Mouse (Mus musculus): ENCODE measurements around the gene Hcn3.

The Hcn3 gene

DNA sequence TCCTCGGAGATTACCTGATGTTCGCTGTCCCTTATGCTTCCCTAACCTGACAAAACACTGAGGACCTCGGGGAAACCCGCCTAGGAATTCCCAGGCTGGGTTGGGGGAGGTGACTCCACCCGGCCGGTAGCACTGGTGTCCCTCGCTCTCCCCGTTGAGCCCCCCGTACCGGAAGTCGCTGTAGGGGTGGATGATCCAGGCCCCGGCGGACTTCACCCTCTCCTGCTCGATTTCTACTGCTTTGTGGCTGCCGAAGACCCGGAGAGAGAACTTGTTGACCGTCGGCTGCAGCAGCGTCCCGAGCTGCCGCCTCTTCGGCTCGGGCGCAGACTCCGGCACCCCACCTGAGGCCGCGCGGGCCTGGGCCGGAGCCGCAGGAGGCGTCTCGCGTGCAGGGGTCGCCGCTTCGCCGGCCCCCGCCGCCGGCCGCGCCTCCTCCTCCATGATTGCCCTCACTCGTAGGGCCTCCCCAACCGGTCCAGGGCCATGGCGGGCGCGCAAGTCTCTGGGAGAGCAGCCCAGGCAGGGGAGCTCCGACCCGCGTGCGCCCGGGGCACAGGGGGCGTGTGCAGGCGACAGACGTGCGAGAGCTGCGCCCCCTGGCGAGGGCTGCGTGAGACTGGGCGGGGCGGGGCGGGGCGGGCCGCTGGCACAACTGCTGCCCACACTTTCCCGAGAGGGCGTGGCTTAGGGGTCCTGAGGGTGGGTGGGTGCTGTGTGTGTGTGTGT, at the start of gene Hcn3:
Gene Hcn3 (minus strand): TSS at position 581 of the 729 bp plus-strand sequence.
- peak; percentile 94 for DNase-seq (ENCODE audit: low read depth, low spot score)

DNA sequence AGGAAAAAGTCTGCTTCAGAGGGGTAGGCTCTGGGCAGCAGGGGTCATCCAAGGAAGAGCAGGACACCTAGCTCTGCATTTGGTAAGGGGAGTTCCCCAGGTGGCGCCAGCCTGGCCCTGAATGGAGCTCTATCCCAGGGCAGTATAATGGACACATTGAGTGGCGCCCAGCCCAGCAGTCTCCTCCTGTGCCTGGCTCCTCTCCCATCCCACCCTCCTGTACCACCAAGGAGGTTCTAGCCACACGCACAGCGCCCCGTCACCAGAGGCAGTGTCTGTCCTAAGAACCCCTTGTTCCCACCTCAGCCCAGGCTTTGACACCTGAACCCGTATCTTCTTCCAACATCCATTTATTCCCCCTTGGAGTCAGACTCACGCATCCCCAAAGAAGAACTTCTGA, 49.7 kb upstream of the Hcn3 start:
- DNase-seq (ENCODE audit: low read depth, low spot score), result no peak

DNA sequence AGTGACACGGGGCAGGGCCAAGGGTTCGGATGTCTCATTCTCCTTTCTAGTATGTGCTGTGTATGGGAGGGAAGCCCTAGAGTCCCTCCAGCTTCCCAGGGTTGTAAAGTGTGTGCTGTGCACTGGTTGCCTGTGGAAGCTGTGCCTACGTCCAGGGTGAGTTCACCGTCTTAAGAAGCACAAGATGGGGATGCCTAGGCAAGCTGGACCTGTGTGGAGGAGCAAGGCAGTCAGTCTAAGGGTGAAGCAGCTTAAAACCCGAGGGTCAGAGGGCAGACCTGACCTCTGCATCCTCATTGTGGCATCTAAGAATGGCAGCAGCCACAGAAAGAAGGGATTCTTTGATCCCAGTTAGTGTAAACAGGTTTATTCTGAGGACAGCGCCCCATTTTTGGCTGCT, 48.7 kb upstream of the Hcn3 start:
- DNase-seq (ENCODE audit: low read depth, low spot score), result no peak

- no peak for DNase-seq (ENCODE audit: low read depth, low spot score)
Observed at GRCm38 (mm10) chr3:89208075-89208657, 48.2 kb upstream of the Hcn3 start.

DNA sequence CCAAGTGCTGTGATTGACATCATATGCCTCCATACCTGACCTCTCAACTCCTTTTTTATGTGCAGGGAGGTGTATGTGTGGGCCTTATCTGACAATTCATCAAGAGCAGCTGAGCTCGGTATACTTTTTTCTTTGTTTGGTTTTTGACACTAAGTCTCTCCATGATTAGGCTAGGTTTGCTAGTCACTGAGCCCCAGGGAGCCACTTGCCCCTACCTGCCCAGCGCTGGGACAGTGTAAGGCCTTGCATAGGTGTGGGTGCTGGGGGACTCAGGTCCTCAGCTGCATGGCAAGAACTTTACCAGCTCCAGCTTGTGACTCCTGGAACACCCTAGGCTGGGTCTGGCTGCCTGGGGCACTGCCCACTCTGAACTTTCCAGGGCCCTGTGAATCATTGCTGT, 46.7 kb upstream of the Hcn3 start:
- no peak for DNase-seq (ENCODE audit: low read depth, low spot score)

GRCm38 (mm10) chr3:89206079-89206478, 46.1 kb upstream of the Hcn3 start:
- no peak for DNase-seq (ENCODE audit: low read depth, low spot score)

GRCm38 (mm10) chr3:89203142-89203514, 43.1 kb upstream of the Hcn3 start:
- DNase-seq (ENCODE audit: low read depth, low spot score), result no peak

- peak; percentile 90 for DNase-seq (ENCODE audit: low read depth, low spot score)
Observed at GRCm38 (mm10) chr3:89202253-89203141, 42.5 kb upstream of the Hcn3 start, which contains the start of gene Gba. Gba (plus strand) TSS chr3:89202928.

DNA sequence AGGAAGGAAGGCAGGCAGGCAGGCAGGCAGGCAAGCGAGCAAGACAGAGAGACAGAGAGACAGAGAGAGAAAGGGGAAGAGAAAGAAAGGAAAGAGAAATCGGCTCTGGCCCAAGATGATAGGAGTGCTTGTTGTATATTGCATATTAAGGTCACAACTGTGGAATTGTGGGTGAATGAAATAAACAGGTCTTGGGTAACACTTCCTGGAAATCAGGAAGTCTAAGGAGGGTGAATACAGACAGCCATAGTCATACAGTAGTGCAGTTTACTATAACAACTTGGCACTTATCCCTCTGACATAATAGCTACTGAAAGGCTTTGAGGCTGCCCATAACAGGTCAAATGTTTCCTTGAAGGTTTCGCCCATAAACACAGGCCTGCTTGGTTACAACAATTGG, 39.8 kb upstream of the Hcn3 start:
- DNase-seq (ENCODE audit: low read depth, low spot score), result no peak

- peak; percentile 93 for DNase-seq (ENCODE audit: low read depth, low spot score)
Observed at GRCm38 (mm10) chr3:89195979-89196877, 36.2 kb upstream of the Hcn3 start.

GRCm38 (mm10) chr3:89193853-89194252, 33.9 kb upstream of the Hcn3 start:
- peak; percentile 72 for DNase-seq (ENCODE audit: low read depth, low spot score)

GRCm38 (mm10) chr3:89193351-89193750, 33.4 kb upstream of the Hcn3 start:
- DNase-seq (ENCODE audit: low read depth, low spot score), result no peak

GRCm38 (mm10) chr3:89190436-89190835, 30.4 kb upstream of the Hcn3 start:
- peak; percentile 81 for DNase-seq (ENCODE audit: low read depth, low spot score)

GRCm38 (mm10) chr3:89188478-89188875, 28.5 kb upstream of the Hcn3 start:
- peak; percentile 73 for DNase-seq (ENCODE audit: low read depth, low spot score)

DNA sequence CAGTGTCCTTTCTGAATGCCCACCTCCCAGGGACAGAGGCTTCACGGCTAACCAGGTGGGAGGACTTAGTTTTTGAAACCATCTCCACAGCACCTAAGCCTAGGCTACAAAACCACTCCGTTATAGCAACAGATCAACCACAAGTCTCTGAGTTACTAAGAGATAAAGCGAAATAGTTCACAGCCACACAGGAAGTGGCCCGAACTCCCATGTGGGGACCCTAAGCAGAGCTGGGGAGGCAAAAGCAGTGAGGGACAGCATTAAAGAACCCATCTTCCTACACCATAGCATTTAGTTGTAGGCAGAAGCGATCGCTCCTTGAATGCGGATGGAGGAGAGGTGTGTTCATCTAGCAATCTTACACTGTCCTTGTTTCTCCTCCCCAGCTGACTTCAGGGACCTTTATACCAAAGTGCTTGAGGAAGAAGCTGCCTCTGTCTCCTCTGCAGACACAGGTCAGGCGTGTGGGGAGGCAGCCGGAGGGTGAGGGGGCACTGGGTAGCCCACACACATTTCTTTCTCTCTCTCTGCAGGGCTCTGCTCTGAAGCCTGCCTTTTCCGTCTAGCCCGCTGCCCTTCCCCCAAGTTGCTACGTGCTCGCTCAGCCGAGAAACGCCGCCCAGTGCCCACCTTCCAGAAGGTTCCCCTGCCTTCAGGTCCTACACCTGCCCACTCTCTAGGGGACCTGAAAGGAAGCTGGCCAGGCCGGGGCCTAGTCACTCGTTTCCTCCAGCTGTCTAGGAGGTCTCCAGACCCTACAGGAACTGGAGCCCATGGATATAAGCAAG, 27.9 kb upstream of the Hcn3 start:
- DNase-seq (ENCODE audit: low read depth, low spot score), result peak; percentile 76

GRCm38 (mm10) chr3:89187197-89187596, 27.2 kb upstream of the Hcn3 start:
- peak; percentile 33 for DNase-seq (ENCODE audit: low read depth, low spot score)

- DNase-seq (ENCODE audit: low read depth, low spot score), result no peak
Observed at GRCm38 (mm10) chr3:89183959-89184315, 23.9 kb upstream of the Hcn3 start.

DNA sequence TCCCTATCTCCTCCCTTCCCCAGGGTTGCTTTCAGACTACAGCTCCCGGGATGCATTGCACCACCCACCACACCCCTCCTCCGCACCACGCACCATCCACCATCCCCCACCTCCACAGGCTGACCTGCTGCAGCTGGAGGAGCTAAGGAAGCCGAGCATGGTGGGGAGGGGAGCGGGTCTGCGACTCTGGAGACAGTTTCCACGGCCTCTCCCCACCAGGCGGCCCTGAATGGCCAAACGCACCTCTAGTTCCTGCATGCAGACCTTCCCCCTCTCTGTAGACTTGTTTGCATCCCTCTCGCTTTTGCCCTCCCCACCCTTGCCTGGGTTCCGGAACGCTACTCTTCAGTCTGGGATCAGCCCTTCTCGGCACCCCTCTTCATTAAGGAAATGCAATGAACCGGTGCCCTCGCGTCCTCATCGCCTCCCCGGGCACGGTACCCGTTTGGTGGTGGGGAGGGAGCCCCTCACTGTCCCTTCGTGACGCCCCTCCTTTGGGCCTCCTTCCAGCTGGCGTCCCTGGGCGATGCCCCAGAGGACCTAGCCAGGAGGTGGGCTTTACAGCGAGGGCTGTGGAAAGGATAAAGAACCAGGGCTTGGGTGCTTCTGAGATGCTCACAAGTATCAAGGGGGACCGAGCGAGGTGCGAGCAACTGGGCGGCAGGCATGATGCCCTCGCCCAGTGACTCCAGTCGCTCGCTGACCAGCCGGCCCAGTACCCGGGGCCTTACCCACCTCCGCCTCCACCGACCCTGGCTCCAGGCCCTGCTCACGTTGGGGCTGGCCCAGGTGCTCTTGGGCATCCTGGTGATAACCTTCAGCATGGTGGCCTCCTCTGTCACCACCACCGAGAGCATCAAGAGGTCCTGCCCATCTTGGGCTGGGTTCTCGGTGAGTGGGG, 23.3 kb upstream of the Hcn3 start, which contains the start of gene Fam189b:
Gene Fam189b (plus strand): TSS at position 86 of the 901 bp plus-strand sequence.
- peak; percentile 77 for DNase-seq (ENCODE audit: low read depth, low spot score)

DNA sequence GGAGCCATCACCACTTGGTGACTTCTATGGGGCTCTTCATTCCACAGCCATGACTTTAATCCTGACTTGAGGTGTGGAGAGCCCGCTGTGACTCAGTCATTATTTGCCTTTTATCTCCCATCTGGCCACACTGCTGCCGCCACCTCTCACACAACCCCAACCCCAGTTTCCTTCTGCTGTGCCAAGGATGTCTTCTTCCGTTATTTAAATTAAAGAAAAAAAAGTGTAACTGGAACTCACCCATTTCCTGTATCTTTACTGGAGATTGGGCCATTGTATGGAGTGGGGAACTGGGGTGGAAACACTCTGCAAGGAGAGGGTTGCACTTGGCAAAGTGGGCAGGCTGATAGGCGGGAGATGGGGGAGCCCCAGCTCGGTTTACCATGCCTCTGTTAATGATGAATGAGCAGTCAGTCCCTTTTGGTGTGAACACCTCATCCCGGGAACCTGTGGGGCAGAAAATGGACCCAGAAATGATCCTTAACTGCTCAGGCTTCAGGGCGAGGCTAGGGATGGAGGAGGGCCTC, 22.6 kb upstream of the Hcn3 start:
- DNase-seq (ENCODE audit: low read depth, low spot score), result peak; percentile 64

Measured in CD4-positive helper T cell, adult 2 months (primary cell).